ENCODE assay signal across 16 mouse cellular contexts in the genomic region with DNA sequence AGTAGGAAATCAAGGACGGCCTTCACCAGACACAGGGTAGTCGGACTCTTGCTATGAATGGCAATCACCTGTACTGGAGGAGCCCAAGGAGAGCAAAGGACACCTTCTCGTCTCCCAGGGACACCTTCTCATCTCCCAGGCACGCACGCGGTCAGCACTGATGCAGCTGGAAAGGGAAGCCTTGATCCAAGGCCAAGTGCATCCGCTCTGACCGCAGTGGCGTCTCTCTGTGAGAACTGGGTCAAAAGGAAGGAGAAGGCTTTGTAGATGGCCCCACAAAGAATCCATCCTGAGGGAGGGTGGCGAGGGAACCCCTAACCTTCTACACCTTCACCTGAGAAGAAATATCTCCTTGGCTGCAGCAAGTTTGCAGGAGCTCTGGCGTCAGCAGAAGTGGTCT. TPM values are rescaled to one million over a fixed set of nuclear protein-coding genes. Genes with fewer than 3 reads are reported as not detected.
"Had no signal": no experiment of that assay in that cellular context is flagged by ENCODE, and none has a peak within 500 bp of the region (broad histone marks: within the 10 kb centered on the region; RNA-seq: fewer than 3 reads in every experiment).

No protein-coding gene starts in this region.

- H3K36me3 ChIP-seq: limb, embryonic 12.5 days; limb, embryonic 15.5 days; midbrain, embryonic 13.5 days had no signal

- H3K9me3 ChIP-seq: limb, embryonic 12.5 days; limb, embryonic 15.5 days; midbrain, embryonic 13.5 days had no signal

- H3K27ac ChIP-seq: limb, embryonic 12.5 days; limb, embryonic 15.5 days; liver, embryonic 14.5 days; macrophage; midbrain, embryonic 13.5 days; stomach, postnatal 0 days had no signal

- ATAC-seq: liver, postnatal 0 days; lung, postnatal 0 days; midbrain, embryonic 13.5 days had no signal

- DNase-seq: kidney, postnatal 14 days; kidney, postnatal 4 days; left cerebral cortex, postnatal 4 days; liver, postnatal 0 days; lung, embryonic 14.5 days; thymus, adult 2 months; thymus, postnatal 25 days had no signal

- H3K27me3 ChIP-seq: limb, embryonic 12.5 days; limb, embryonic 15.5 days; midbrain, embryonic 13.5 days had no signal

- H3K9ac ChIP-seq: limb, embryonic 12.5 days; limb, embryonic 15.5 days; liver, embryonic 14.5 days; liver, postnatal 0 days; lung, embryonic 14.5 days; midbrain, embryonic 13.5 days had no signal

- H3K4me3 ChIP-seq: limb, embryonic 12.5 days; limb, embryonic 15.5 days; midbrain, embryonic 13.5 days had no signal

- H3K4me2 ChIP-seq: limb, embryonic 12.5 days; limb, embryonic 15.5 days; liver, embryonic 11.5 days; lung, embryonic 14.5 days; midbrain, embryonic 13.5 days had no signal

RNA-seq across cellular contexts. Expression of a gene that starts 43.4 kb away (rescaled TPM):
- total RNA-seq: megakaryocyte, adult 5-6 weeks had no signal
- polyA plus RNA-seq: macrophage had no signal
